Mouse (Mus musculus): ENCODE results near the gene Eno1.

DNA sequence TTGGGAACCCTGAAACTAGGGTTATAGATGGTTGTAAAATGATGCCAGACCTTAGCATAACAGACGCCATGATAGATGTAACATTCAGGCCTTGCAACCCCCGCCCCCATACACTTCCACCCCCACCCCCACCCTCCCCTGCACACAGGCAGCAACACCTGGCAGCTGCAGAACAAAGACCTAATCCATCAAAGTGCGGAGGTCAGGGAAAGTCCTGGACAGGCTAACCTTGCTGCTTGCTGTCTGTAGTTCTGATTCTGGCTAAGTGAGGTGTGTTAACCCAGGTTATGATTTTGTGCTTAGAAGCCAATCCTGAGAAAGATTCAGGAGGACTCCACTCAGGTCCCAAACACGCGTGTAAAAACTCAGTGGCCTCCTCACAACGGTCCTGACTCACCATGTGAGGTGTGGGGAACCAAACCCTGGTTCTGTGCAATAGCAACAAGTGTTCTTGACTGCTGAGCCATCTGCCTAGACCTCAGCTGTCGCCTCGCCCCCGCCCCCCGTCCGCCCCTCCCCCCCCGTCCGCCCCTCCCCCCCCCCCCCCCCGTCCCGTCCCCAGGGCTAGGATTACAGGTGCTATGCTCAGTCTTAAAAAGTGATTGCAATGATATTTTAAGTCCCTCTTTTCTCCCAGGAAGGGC lies 6.7 kb upstream of the Eno1 start:
- TF ChIP-seq CTCF (IDR thresholded peaks at IDR 0.05; ENCODE audit: borderline replicate concordance, extremely low read depth, insufficient read depth, insufficient read length) (no peak), POLR2A (IDR thresholded peaks at IDR 0.05; ENCODE audit: borderline replicate concordance, extremely low read depth, insufficient read depth, insufficient read length, poor library complexity, severe bottlenecking) (no peak)
